Mouse (Mus musculus): Measurements from ENCODE around the gene Lgals7.
A peak's percentile ranks its signal among the peaks of the same experiment; 100 is the strongest.

The Lgals7 gene

GRCm38 (mm10) chr7:28863540-28863939 lies at the start of gene Lgals7:
Lgals7 (plus strand) TSS chr7:28863853.
- DNase-seq, result no peak

- DNase-seq, result no peak
These were observed 49.2 kb upstream of the Lgals7 start for GRCm38 (mm10) chr7:28814306-28815034.

GRCm38 (mm10) chr7:28815230-28815629 lies 48.4 kb upstream of the Lgals7 start:
- no peak for DNase-seq

- peak; percentile 60 to 61 for DNase-seq
These were observed 47.5 kb upstream of the Lgals7 start for GRCm38 (mm10) chr7:28816201-28816600.

GRCm38 (mm10) chr7:28816920-28817319 lies 46.7 kb upstream of the Lgals7 start:
- no peak for DNase-seq

GRCm38 (mm10) chr7:28817524-28817923 lies 46.1 kb upstream of the Lgals7 start:
- no peak for DNase-seq

GRCm38 (mm10) chr7:28817957-28818356 lies 45.7 kb upstream of the Lgals7 start:
- no peak for DNase-seq

- DNase-seq, result no peak
These were observed 45.2 kb upstream of the Lgals7 start for GRCm38 (mm10) chr7:28818436-28818835.

GRCm38 (mm10) chr7:28818861-28819452 lies 44.7 kb upstream of the Lgals7 start:
- no peak for DNase-seq

GRCm38 (mm10) chr7:28819571-28819970 lies 44.1 kb upstream of the Lgals7 start:
- DNase-seq, result no peak

GRCm38 (mm10) chr7:28820358-28821260 lies 43.0 kb upstream of the Lgals7 start:
- DNase-seq, result no peak

- DNase-seq, result no peak
These were observed 42.3 kb upstream of the Lgals7 start for GRCm38 (mm10) chr7:28821261-28821831.

- DNase-seq, result no peak
These were observed 41.1 kb upstream of the Lgals7 start for GRCm38 (mm10) chr7:28822556-28822955.

GRCm38 (mm10) chr7:28822993-28823903 lies 40.4 kb upstream of the Lgals7 start:
- DNase-seq, result no peak

GRCm38 (mm10) chr7:28823932-28824331 lies 39.7 kb upstream of the Lgals7 start:
- DNase-seq, result no peak

- peak; percentile 78 to 87 for DNase-seq
These were observed 38.5 kb upstream of the Lgals7 start, which contains the start of gene Ech1 for GRCm38 (mm10) chr7:28824941-28825685. Ech1 (plus strand) TSS chr7:28825217.

GRCm38 (mm10) chr7:28825686-28826401 lies 37.8 kb upstream of the Lgals7 start:
- DNase-seq, result no peak

GRCm38 (mm10) chr7:28826402-28826772 lies 37.3 kb upstream of the Lgals7 start:
- DNase-seq, result no peak

GRCm38 (mm10) chr7:28827338-28827737 lies 36.3 kb upstream of the Lgals7 start:
- DNase-seq, result no peak

- DNase-seq, result no peak
These were observed 33.8 kb upstream of the Lgals7 start for GRCm38 (mm10) chr7:28829821-28830220.

GRCm38 (mm10) chr7:28830981-28831380 lies 32.7 kb upstream of the Lgals7 start:
- no peak for DNase-seq
